Mouse (Mus musculus) heart, postnatal 0 days (tissue): ENCODE data around the gene Tspo2. TPM values are rescaled to one million over a fixed set of nuclear protein-coding genes. Genes with fewer than 3 reads are reported as not detected.

Experiments used
- ATAC-seq: fragments of 200-750 bp; cut with Nextera tagmentation; 2 replicates; pipeline ENCODE4 v1.8.0; 2017; ENCODE audit warnings: low read depth, moderate number of reproducible peaks, moderate library complexity; ENCODE audit not compliant: insufficient read depth
- DNase-seq: peaks from one replicate; pipeline ENCODE4 v3.0.0-alpha.2; 2016; ENCODE audit warnings: low spot score
- H3K27ac ChIP-seq: fragments of 300-500 bp; sonication (generic); 2 replicates; pipeline ENCODE4 v1.5.1; 2014; ENCODE audit warnings: low read depth, mild to moderate bottlenecking
- H3K27me3 ChIP-seq: fragments of 300-500 bp; sonication (generic); 2 replicates; pipeline ENCODE4 v1.6.1; 2014; ENCODE audit warnings: low read length, mixed read lengths; ENCODE audit not compliant: control insufficient read depth, insufficient read depth
- H3K36me3 ChIP-seq: fragments of 300-500 bp; sonication (generic); replicated peaks from 2 replicates; pipeline ENCODE4 v1.6.1; 2014; ENCODE audit warnings: low read length, mixed read lengths; ENCODE audit not compliant: control insufficient read depth, insufficient read depth
- H3K4me1 ChIP-seq: fragments of 300-500 bp; sonication (generic); 2 replicates; pipeline ENCODE4 v1.6.1; 2014; ENCODE audit warnings: antibody characterized with exemption; ENCODE audit not compliant: control insufficient read depth, insufficient read depth
- H3K4me2 ChIP-seq: fragments of 300-500 bp; sonication (generic); 2 replicates; pipeline ENCODE4 v1.6.1; 2014; ENCODE audit warnings: low read depth, mild to moderate bottlenecking, low read length, moderate library complexity
- H3K4me3 ChIP-seq: fragments of 300-500 bp; sonication (generic); 2 replicates; pipeline ENCODE4 v1.5.1; 2014; ENCODE audit warnings: low read depth, low read length
- H3K9ac ChIP-seq: fragments of 300-500 bp; sonication (generic); replicated peaks from 2 replicates; pipeline ENCODE4 v1.6.1; 2014; ENCODE audit warnings: low read depth, low read length, mixed read lengths
- H3K9me3 ChIP-seq: fragments of 300-500 bp; sonication (generic); replicated peaks from 2 replicates; pipeline ENCODE4 v1.6.1; 2016; ENCODE audit warnings: low read length; ENCODE audit not compliant: control insufficient read depth
- CTCF ChIP-seq: IDR thresholded peaks from 2 replicates; pipeline ENCODE4 v1.5.1; 2016; ENCODE audit warnings: antibody characterized with exemption, control low read depth, low read depth
- EP300 ChIP-seq: IDR thresholded peaks from 2 replicates; pipeline ENCODE4 v1.6.1; 2016; ENCODE audit warnings: antibody characterized with exemption, low read depth
- WGBS: fragments of 180-500 bp; shearing (Covaris S2); extraction: QIAGEN DNeasy Blood & Tissue Kit; methylation state at CpG from one replicate; pipeline ENCODE4 v1.1.7; 2014; 5-methylcytosine and 5-hydroxymethylcytosine counted together
- polyA plus RNA-seq: library from polyadenylated mRNA; unstranded; fragments of >200 nt; fragmentation: Nextera tagmentation; extraction: Ambion mirVana; gene quantifications from 2 replicates; pipeline ENCODE4 v1.2.1, GENCODE M21; 2015
- total RNA-seq: library from RNA; depleted of rRNA; stranded (reverse); fragments of >200 nt; gene quantifications from 2 replicates; pipeline ENCODE4 v1.2.3, GENCODE M21; 2014; ENCODE audit warnings: low replicate concordance

The Tspo2 gene
- total and polyA plus RNA-seq, 2 experiments from 2014 or later: 0.75 TPM; not detected in 1

- peak; percentile 83 for DNase-seq
- H3K36me3 ChIP-seq: no peaks in the 10 kb centered on the region
- H3K27ac ChIP-seq: peak overlapping the region; percentile 98
- TF ChIP-seq EP300 (no peak), CTCF (no peak)
- H3K4me3 ChIP-seq: peak overlapping the region; percentile 51
- peak; percentile 52 for ATAC-seq
- no peaks in the 10 kb centered on the region for H3K27me3 ChIP-seq
- no peaks in the 10 kb centered on the region for H3K9me3 ChIP-seq
- 8% methylated on average over 5 of the region's 5 CpGs for WGBS
- H3K4me2 ChIP-seq: peak overlapping the region; percentile 60
- peak overlapping the region; percentile 79 for H3K9ac ChIP-seq
- peaks cover 56% of the 10 kb centered on the region for H3K4me1 ChIP-seq
Measured at GRCm38 (mm10) chr17:48430394-48430793, 20.9 kb downstream of the Tspo2 start.

- peaks cover 19% of the 10 kb centered on the region for H3K36me3 ChIP-seq
Measured at GRCm38 (mm10) chr17:48427852-48428530, 23.3 kb downstream of the Tspo2 start.

GRCm38 (mm10) chr17:48426991-48427750 is 24.2 kb downstream of the Tspo2 start:
- Histone ChIP-seq H3K4me2 (peak overlapping the region; percentile 45), H3K27ac (peak overlapping the region; percentile 86), H3K36me3 (peaks cover 27% of the 10 kb centered on the region), H3K9me3 (no peaks in the 10 kb centered on the region), H3K4me1 (peaks cover 57% of the 10 kb centered on the region), H3K9ac (peak overlapping the region; percentile 38), H3K4me3 (no peak overlapping the region; the same call in 1 of the 2 replicates), H3K27me3 (no peaks in the 10 kb centered on the region)
- peak; percentile 42; the same call in 1 of the 2 replicates for TF ChIP-seq EP300
- no peak for TF ChIP-seq CTCF
- 29% methylated on average over 13 of the region's 13 CpGs for WGBS
- DNase-seq (peak; percentile 52), ATAC-seq (peak; percentile 58; the same call in 1 of the 2 replicates)

More at GRCm38 (mm10) chr17:48427852-48428530, 23.3 kb downstream of the Tspo2 start:
- TF ChIP-seq EP300 (no peak), CTCF (no peak)
- no peak overlapping the region for H3K4me3 ChIP-seq
- H3K4me2 ChIP-seq: peak overlapping the region; percentile 60; the same call in 1 of the 2 replicates
- H3K27ac ChIP-seq: peak overlapping the region; percentile 86
- H3K9me3 ChIP-seq: no peaks in the 10 kb centered on the region
- H3K27me3 ChIP-seq: no peaks in the 10 kb centered on the region
- peaks cover 61% of the 10 kb centered on the region for H3K4me1 ChIP-seq
- no peak overlapping the region for H3K9ac ChIP-seq
- 43% methylated on average over 11 of the region's 11 CpGs for WGBS
- DNase-seq (no peak), ATAC-seq (no peak)

- H3K27me3 ChIP-seq: no peaks in the 10 kb centered on the region
- no peak overlapping the region for H3K9ac ChIP-seq
- peak overlapping the region; percentile 83 for H3K27ac ChIP-seq
- peak overlapping the region; percentile 45 for H3K4me2 ChIP-seq
- H3K4me3 ChIP-seq: 0 out of 2 replicates have a peak overlapping the region, but pooled peaks have one; percentile 8
- ATAC-seq (no peak), DNase-seq (peak; percentile 58)
- peaks cover 57% of the 10 kb centered on the region for H3K4me1 ChIP-seq
- H3K36me3 ChIP-seq: peaks cover 38% of the 10 kb centered on the region
- TF ChIP-seq EP300 (no peak), CTCF (no peak)
- no peaks in the 10 kb centered on the region for H3K9me3 ChIP-seq
- WGBS: 12% methylated on average over 9 of the region's 9 CpGs
Measured at GRCm38 (mm10) chr17:48425823-48426612, 25.3 kb downstream of the Tspo2 start.

GRCm38 (mm10) chr17:48424237-48424636 is 27.1 kb downstream of the Tspo2 start:
- Histone ChIP-seq H3K4me1 (peaks cover 42% of the 10 kb centered on the region), H3K27ac (no peak overlapping the region), H3K4me3 (no peak overlapping the region), H3K9me3 (no peaks in the 10 kb centered on the region), H3K4me2 (no peak overlapping the region), H3K36me3 (peaks cover 56% of the 10 kb centered on the region), H3K9ac (no peak overlapping the region), H3K27me3 (no peaks in the 10 kb centered on the region)
- DNase-seq (no peak), ATAC-seq (no peak)
- TF ChIP-seq EP300 (no peak), CTCF (no peak)
- WGBS: 86% methylated on average over 9 of the region's 9 CpGs
